17 mouse cellular contexts compared by ENCODE assay signal in the genomic region with DNA sequence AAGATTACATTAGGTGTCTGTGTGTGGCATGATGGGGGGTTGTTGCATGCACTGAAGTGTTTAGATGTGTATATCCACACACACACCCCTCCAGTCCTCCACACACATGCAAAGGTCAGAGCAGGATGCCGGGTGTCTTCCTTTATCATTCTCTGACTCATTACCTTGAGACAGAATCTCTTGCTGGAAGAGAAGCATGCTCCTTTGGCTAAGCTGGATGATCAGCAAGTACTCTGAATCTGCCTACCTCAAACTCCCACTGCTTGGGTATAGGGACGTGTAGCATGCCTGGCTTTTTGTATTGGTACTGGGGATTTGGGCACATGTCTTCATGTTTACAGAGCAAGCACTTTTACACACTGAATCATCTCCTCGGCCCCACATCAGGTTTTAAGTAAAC.
"Had no signal": no experiment of that assay in that cellular context is flagged by ENCODE, and none has a peak within 500 bp of the region (broad histone marks: within the 10 kb centered on the region; RNA-seq: fewer than 3 reads in every experiment).

No protein-coding gene starts in this region.

- H3K4me2 ChIP-seq: kidney, embryonic 15.5 days; liver, embryonic 13.5 days; lung, embryonic 14.5 days; midbrain, embryonic 12.5 days; midbrain, embryonic 15.5 days; neural tube, embryonic 12.5 days; neural tube, embryonic 15.5 days; stomach, embryonic 15.5 days had no signal

- H3K36me3 ChIP-seq: kidney, embryonic 15.5 days; liver, embryonic 13.5 days; midbrain, embryonic 12.5 days; midbrain, embryonic 15.5 days; neural tube, embryonic 12.5 days; neural tube, embryonic 15.5 days; stomach, embryonic 15.5 days had no signal

- H3K27me3 ChIP-seq: kidney, embryonic 15.5 days; liver, embryonic 13.5 days; midbrain, embryonic 12.5 days; midbrain, embryonic 15.5 days; neural tube, embryonic 12.5 days; neural tube, embryonic 15.5 days; stomach, embryonic 15.5 days had no signal

- ATAC-seq: lung, postnatal 0 days; midbrain, embryonic 15.5 days had no signal

- H3K9me3 ChIP-seq: kidney, embryonic 15.5 days; liver, embryonic 13.5 days; midbrain, embryonic 12.5 days; midbrain, embryonic 15.5 days; neural tube, embryonic 12.5 days; neural tube, embryonic 15.5 days; stomach, embryonic 15.5 days had no signal

- H3K9ac ChIP-seq: kidney, embryonic 15.5 days; liver, embryonic 13.5 days; lung, embryonic 14.5 days; midbrain, embryonic 12.5 days; midbrain, embryonic 15.5 days; neural tube, embryonic 12.5 days; neural tube, embryonic 15.5 days; stomach, embryonic 15.5 days had no signal

- DNase-seq: kidney, adult 8-10 months; kidney, postnatal 10 days; kidney, postnatal 36 days; liver, embryonic 13.5 days; lung, embryonic 14.5 days; retina, postnatal 1 day; right cerebral cortex, postnatal 25 days; spleen, adult 18-20 months; thymus, postnatal 36 days had no signal

- H3K4me3 ChIP-seq: kidney, embryonic 15.5 days; liver, embryonic 13.5 days; midbrain, embryonic 12.5 days; midbrain, embryonic 15.5 days; neural tube, embryonic 12.5 days; neural tube, embryonic 15.5 days; stomach, embryonic 15.5 days had no signal

- H3K4me1 ChIP-seq: kidney, embryonic 15.5 days; liver, embryonic 13.5 days; midbrain, embryonic 12.5 days; neural tube, embryonic 12.5 days; neural tube, embryonic 15.5 days; stomach, embryonic 15.5 days had no signal

- H3K27ac ChIP-seq: kidney, embryonic 15.5 days; liver, embryonic 13.5 days; macrophage; midbrain, embryonic 12.5 days; midbrain, embryonic 15.5 days; neural tube, embryonic 12.5 days; neural tube, embryonic 15.5 days; stomach, embryonic 15.5 days had no signal
